Mouse (Mus musculus): ENCODE results near the gene Fcer2a.

Gene Fcer2a

DNA sequence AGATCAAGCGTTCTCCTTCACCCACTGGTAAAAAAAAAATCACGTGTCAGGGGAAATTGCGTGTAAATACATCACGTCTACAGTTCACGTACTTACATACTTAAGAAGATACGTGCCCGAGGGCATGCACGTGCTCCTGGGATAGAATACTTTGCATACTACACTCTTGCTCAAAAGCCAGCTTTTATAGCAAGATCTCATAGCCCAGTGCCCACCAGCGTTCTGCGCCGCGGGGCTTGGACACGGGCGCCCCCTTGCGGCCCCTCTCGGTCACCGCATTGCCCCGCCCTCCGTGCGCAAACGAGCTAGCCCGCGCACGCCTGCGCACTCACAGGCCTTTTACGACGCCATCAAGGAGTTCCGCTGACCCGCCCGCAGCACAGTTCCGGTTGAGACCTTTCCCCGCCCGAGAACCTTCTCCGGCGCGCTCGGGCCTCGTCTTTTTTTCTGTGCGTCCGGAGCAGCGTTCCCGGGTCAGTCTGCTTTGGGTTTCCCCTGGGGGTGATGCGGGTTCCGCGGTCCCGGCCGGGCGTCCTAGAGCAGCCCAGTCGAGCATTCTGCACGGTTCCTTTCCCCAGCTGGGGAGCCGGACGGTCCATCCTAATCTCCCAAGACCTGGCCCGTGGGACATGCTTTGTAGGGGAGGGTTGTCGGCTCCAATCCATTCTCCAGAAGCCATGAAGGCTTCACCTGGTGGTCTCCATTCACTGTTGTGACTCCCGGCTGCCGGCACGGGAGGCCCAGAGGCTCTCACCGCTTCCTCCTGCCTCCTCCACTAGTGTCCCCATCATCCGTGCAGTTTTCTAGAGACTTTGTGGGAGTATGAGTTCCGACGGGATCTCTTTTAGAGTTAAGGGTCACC, 17.6 kb downstream of the Fcer2a start, which contains the start of gene Trappc5:
Trappc5 (plus strand) TSS at position 169 of the 862 bp plus-strand sequence.
- DNase-seq: peak; percentile 96

DNA sequence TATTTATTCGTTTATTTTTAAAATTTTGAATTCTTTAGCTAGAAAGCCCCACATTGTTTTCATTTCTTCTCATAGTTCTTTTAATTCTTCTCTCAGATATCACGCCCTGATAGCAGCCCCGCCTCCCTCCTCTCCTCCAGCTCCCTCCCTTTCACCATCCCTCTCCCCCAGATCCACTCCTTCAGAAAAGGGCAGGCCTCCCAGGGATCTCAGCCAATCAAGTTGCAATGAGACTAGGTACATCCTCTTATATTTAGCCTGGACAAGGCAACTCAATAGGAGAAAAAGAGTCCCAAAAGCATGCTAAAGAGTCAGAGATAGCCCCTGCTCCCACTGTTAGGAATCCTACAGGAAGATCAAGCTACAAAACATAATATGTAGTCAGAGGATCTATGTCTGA, 19.3 kb downstream of the Fcer2a start:
- DNase-seq: no peak

DNA sequence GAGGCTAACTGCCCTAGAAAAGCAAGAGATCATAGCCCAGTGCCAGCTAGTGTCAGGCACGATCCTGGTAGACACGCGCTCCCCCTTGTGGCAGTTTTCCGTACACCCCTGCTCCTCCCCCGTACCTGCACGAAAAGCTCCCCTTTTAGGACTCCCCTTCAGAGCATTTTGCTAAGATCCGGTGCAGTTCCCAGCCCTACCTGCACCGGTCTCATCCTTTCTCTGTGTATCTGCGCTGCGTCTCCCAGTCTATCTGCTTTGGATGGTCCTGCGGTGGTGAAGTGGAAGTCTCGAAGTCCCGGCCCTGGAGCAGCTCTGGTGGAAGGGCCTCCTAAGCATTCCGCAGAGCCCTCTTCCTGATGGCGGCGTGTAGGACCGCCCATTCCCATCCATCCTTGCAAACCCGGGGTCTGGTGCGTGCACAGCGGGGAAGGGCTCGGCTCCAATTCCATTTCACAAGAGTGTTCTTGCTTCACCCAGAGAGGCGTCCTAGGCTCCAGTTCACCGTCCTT, 21.9 kb downstream of the Fcer2a start, which contains the start of gene Fcor:
Fcor (minus strand) TSS at position 383 of the 512 bp plus-strand sequence.
- peak; percentile 90 for DNase-seq

DNA sequence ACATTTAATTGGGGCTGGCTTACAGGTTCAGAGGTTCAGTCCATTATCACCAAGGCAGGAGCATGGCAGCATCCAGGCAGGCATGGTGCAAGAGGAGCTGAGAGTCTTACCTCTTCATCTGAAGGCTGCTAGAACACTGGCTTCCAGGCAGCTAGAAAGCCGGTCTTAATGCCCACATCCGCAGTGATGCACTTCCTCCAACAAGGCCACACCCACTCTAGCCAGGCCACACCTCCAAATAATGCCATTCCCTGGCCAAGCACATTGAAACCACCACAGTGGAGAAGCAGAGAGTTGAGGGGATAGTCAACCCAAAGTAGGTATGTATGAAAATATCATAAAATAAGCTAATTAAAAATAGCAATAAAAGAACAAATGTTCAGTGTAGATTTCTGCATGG, 23.6 kb downstream of the Fcer2a start:
- no peak for DNase-seq

DNA sequence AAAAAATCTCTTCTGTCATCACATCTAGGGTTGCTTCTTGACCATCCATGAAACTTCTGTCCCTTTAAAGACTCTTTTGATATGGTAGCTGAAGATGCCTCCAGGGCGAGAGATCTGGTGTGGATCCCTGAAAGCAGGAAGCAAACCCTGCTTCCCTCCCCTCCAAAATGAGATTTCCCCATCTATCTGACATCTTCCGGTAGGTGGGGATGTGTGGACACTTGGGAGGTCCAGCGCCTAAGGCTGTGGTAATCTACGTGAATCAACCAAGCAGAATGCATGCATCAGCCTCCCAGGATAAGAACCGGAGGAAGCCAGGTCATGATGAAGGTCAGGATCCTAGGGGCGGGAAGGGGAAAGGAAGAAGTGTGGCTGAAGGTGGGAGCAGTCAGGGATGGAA, 28.5 kb downstream of the Fcer2a start, which contains the start of gene Mcemp1:
Mcemp1 (plus strand) TSS at position 248 of the 400 bp plus-strand sequence.
- DNase-seq: no peak

DNA sequence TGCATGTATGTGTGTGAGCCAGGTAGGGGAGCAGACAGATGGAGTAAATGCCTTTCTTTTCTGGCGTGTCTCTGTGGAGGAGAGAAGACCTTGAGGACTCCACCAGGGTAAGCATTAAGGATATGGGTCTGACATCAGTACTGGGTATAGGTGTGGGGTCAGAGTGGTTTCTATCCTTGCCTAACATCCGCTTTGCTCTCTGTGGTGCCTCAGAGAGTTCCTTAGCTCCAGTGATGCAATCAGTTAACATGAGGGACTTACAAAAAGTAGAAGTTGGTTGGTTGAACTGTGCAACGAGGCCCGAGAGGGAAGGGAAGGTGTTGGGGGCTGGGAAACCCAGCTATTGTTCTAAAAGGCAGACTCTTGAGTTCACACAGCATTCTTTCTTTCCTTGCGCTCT, 29.6 kb downstream of the Fcer2a start:
- no peak for DNase-seq

DNA sequence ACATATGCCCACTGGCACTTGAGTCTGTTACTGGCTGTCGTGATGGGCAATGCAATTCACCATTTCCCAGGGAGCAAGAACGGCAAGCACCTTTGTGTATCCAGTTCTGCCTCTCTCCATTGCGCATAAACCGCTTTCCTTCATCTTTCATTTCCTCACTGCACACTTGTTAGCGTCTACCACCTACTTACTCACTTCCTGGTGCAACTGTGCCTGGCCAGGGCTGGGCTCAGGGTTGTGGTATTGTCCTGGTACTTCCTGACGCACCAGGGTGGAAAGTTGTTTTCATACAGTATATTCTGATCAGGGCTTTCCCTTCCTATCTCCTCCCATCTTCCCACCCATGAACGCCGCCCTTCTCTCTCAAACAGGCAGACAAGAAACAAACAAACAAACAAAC, 33.1 kb downstream of the Fcer2a start:
- DNase-seq: no peak

DNA sequence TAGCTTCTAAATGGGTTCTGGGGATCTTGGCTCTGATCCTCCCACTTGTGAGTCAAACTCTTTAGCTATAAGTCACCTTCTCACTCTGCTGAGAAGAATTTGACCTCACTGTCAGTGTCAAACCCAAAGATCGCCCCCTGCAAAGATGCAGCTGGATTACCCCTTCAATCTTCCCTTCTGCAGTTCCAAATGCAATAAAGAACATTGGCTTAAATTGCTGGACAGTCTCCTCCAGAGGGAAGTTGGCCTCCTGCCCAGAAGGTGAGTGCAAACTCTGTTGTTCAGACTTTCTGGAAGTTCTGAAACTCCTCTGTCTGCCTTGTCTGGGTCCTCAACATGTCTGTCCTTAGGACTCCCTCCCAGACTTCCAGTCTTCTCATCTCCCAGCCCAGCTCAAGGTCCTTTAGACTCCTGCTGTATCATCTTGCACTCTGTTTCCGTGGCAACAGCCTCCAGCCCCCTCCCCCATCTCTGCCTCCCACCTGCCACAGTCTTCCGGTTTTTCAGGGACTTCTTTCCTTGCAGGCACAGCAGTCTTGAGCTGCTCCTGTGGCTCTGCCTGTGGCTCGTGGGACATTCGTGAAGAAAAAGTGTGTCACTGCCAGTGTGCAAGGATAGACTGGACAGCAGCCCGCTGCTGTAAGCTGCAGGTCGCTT, 37.1 kb downstream of the Fcer2a start:
- no peak for DNase-seq

DNA sequence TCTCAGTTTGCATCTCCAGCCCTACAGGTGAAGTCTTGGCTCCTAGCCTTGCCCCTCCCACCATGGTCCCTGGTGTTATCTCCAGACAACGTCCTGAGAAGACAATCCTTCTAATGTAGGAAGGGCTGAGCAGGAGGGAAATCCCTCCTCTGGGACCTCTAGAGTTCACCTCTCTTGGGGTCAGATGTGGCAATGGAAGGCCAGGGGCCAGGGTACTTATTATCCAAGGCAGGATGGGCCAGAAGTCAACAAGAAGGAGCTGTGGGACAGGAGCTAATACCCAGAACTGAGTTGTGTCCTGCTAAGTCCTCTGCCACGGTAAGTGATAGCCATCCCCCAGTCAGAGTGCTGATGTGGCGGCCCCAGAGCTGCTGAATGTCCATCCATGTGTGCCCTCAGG, 38.4 kb downstream of the Fcer2a start, which contains the start of gene Retn:
Retn (plus strand) TSS at position 245 of the 400 bp plus-strand sequence.
- no peak for DNase-seq

DNA sequence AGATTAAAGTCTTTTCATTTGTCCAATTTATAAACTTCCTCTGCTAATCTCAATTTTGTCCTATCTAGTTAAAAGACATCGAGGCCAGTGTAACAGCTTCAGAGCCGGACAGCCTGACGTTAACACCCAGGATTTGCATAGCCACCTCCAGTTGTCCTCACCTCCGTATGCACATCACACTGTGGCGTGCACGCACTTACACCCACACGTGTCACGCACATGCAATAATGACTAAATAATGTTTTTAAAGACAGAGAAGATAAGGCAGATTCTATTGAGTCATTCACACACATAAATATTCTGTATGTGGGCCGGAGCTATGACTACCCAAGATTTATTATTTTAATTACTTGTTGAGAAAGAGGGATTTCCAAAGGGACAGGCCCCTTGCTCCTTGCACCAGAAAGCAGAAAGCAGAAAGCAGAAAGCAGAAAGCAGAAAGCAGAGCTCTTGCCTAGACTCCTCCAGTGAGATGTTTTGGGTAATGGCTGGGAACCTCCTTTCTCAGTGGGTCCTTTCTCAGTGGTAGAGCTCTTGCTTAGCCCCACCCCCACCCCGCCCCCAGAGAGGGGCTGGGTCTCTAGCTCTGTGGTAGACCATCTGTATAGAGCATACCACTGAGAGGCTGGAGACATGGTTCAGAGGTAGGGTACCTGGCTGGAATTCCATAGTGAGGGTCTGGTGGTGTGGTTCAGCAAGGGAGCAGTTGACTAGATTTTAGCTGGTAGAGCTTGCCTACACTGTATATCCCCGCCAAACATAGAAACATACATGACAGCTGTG, 39.1 kb downstream of the Fcer2a start:
- DNase-seq: no peak

DNA sequence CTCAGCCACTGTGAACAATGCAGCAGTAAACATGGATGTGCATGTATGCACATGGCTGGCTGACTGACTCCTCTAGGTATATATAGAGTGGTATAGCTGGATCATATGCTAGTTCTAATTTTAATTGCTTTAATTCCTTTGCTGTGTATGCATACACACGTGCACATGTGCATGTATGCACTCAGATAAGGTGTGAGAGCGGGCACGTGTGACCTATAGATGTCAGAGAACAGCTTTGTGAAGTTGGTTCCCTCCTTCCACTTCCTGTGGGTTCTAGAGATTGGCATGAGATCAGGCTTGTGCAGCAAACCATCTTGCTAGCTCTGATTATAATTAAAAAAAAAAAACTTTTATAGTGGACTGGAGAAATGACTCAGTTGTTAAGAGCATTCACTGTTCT, 41.1 kb downstream of the Fcer2a start:
- DNase-seq: no peak

DNA sequence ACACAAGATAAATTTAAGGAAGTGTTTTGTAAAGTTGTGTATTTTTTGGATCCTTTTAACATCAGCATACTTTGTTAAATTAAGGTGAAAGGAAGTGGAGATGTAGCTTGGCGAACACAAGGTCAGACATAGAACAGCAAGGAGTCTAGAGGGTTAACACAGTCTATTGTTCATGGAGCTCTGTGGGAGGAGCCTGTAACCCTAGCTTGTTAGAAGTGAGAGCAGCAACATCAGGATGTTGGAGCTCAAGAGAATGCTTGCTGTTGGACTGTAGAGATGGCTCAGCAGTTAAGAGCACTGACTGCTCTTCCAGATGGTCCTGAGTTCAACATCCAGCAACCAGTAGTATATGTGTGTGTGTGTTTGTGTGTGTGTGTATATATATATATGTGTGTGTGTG, 45.0 kb downstream of the Fcer2a start:
- DNase-seq: no peak

DNA sequence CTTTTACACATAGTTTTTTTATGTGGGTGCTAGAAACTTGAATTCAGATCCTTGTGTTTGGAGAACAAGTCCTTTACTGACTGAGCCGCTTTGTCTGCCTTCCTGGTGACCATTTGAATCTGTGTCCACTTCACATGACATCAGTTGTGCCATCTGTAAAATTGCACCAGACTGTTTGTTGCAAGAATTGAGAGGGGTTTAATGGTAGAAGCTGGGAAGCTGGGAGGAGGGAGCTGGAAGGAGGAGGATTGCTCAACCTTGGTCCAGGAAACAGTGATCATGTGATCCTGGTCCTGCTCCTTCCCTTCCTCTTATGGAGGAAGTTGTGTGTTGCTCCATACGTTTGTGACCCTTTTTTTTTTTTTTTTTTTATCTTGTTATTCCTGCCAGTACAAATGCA, 45.7 kb downstream of the Fcer2a start:
- no peak for DNase-seq

DNA sequence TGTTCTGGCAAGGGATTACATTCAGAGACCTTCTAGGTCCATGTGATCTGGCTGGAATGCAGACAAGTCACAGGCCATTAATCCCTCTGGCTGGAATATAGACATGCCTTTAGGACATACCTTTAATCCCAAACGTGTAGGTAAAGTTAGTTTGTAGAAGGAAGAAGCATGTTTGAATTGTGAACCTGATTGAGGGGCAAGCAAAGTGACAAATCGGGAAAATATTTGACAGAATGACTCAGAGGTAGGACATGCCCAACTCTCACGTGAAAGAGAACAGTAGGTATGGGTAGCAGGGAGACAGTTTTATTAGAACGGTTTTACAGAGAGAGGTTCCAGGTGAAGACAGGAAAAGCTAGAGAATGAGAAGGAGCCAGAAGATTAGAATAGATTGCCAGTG, 46.4 kb downstream of the Fcer2a start:
- DNase-seq: no peak

DNA sequence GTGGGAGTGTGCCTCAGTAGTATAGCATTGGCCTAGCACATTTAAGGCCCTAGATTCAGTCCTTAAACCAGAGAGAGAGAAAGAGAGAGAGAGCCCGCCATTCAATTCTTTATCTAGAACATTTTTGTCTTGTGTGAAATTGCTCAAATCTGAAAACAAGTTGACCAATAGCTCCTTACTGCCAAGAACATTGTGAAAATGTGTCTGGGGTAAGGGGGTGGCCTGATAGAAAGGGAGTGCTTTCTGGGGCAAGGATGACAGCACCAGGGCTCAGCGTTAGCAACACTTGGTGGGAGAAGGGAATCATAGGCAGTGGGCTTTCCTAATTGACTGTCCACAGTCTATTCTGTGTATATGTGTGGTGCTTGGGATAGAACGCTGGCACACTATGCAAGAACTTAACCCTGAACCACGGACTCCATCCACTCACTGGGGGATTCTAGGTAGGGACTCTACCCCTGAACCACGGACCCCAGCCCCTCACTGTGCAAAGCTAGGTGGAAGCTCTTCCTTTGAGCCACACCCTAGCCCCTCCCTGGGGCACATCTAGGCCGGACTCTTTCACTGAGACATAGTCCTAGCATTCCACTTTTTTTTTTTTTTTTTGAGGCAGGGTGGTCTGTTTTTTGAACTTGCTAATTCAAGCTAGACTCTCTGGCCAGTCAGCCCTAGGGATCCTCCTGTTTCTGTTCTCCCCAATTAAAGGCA, 47.0 kb downstream of the Fcer2a start:
- DNase-seq: no peak

DNA sequence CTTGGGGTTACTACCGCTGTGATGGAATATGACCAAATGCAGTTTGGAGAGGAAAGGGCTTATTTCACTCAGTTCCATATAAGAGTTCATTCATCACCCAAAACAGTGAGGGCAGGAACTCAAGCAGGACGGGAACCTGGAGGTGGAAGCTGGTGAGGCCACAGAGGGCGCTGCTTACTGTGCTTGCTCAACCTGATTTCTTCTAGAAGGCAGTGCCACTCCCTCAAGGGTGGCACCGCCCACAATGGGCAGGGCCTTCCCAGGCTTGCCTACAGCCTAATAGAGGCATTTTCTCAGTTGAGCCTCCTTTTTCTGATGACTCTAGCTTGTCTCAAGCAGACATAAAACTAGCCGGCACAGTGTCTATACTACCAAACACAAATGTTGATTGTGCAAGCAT, 48.2 kb downstream of the Fcer2a start:
- DNase-seq: peak; percentile 60
